Mouse (Mus musculus) kidney, adult 9 months (tissue): Measurements from ENCODE around the gene Tmem167.

Source experiments
- DNase-seq: peaks from one replicate; pipeline ENCODE4 v3.0.0; 2022

Tmem167 gene

GRCm38 (mm10) chr13:90186694-90187093 lies 97.8 kb downstream of the Tmem167 start:
- DNase-seq = no peak

GRCm38 (mm10) chr13:90188021-90188420 lies 99.1 kb downstream of the Tmem167 start:
- no peak for DNase-seq

GRCm38 (mm10) chr13:90191794-90192193 lies 102.9 kb downstream of the Tmem167 start:
- DNase-seq = no peak
